Mouse (Mus musculus) MEL (cell line): ENCODE data around the gene Gnai3. TPM values are rescaled to one million over a fixed set of nuclear protein-coding genes. Genes with fewer than 3 reads are reported as not detected.

Experiments
- DNase-seq: peaks from one replicate; pipeline ENCODE4 v3.0.0; 2011; ENCODE audit warnings: low read depth, low spot score
- H3K27ac ChIP-seq: 2 replicates; pipeline ENCODE4 v1.5.1; 2012; ENCODE audit warnings: low read depth, mild to moderate bottlenecking, control low read depth, low read length, moderate library complexity; ENCODE audit not compliant: control insufficient read depth
- H3K27me3 ChIP-seq, 2 experiments: fragments of 150-350 bp in 1 of 2; sonication (generic) in 1 of 2; 2 replicates each; pipeline ENCODE4 v1.6.1; 2012; ENCODE audit warnings: low read length in 2 of 2, mild to moderate bottlenecking in 2 of 2, improper control_type of control experiment in 1 of 2, moderate library complexity in 1 of 2; ENCODE audit not compliant: insufficient read depth in 2 of 2, control insufficient read depth in 1 of 2
- H3K36me3 ChIP-seq, 2 experiments: 2 replicates each; pipeline ENCODE4 v1.6.1; 2012 to 2014; ENCODE audit warnings: low read length in 2 of 2, improper control_type of control experiment in 1 of 2, inconsistent platforms in 1 of 2, mild to moderate bottlenecking in 1 of 2; ENCODE audit not compliant: insufficient read depth in 2 of 2, control insufficient read depth in 1 of 2
- H3K4me1 ChIP-seq, 2 experiments: fragments of 150-350 bp in 1 of 2; sonication (generic) in 1 of 2; 2 replicates each; pipeline ENCODE4 v1.6.1; 2012; ENCODE audit warnings: low read length in 2 of 2, improper control_type of control experiment in 1 of 2, mild to moderate bottlenecking in 1 of 2; ENCODE audit not compliant: insufficient read depth in 2 of 2, control insufficient read depth in 1 of 2
- H3K4me3 ChIP-seq, 2 experiments: fragments of 150-350 bp in 1 of 2; sonication (generic) in 1 of 2; 2 replicates each; pipeline ENCODE4 v1.5.1; 2012; ENCODE audit warnings: low read depth in 2 of 2, low read length in 2 of 2, mild to moderate bottlenecking in 2 of 2, moderate library complexity in 2 of 2, control low read depth in 1 of 2, improper control_type of control experiment in 1 of 2; ENCODE audit not compliant: control insufficient read depth in 1 of 2, insufficient read depth in 1 of 2
- H3K79me2 ChIP-seq: 2 replicates; pipeline ENCODE4 v1.6.1; 2012; ENCODE audit warnings: mild to moderate bottlenecking, low read length, moderate library complexity; ENCODE audit not compliant: control insufficient read depth, poor library complexity, insufficient read depth
- H3K9ac ChIP-seq: 2 replicates; pipeline ENCODE4 v1.6.1; 2012; ENCODE audit warnings: low read depth, mild to moderate bottlenecking, control low read depth, low read length, moderate library complexity; ENCODE audit not compliant: control insufficient read depth, poor library complexity, severe bottlenecking
- H3K9me3 ChIP-seq: fragments of 150-350 bp; sonication (generic); replicated peaks from 2 replicates; pipeline ENCODE4 v1.6.1; 2012; ENCODE audit warnings: mild to moderate bottlenecking, low read length, improper control_type of control experiment, moderate library complexity; ENCODE audit not compliant: insufficient read depth
- CHD2 ChIP-seq: IDR thresholded peaks from 2 replicates; pipeline ENCODE4 v1.6.1; 2011; ENCODE audit warnings: low read length, improper control_type of control experiment
- CTCF ChIP-seq, 3 experiments: IDR thresholded peaks in 2 of 3; conservative IDR thresholded peaks in 1 of 3; 2 replicates each; pipeline ENCODE4 v1.5.1; 2011 to 2012; ENCODE audit warnings: low read length in 3 of 3, low read depth in 2 of 3, mild to moderate bottlenecking in 2 of 3, improper control_type of control experiment in 1 of 3, inconsistent platforms in 1 of 3, mixed read lengths in 1 of 3, moderate library complexity in 1 of 3; ENCODE audit not compliant: control insufficient read depth in 1 of 3, insufficient read depth in 1 of 3, poor library complexity in 1 of 3, severe bottlenecking in 1 of 3
- EP300 ChIP-seq, 2 experiments: IDR thresholded peaks; 2 replicates each; pipeline ENCODE4 v1.6.1; 2011; ENCODE audit warnings: improper control_type of control experiment in 2 of 2, low read length in 2 of 2, low read depth in 1 of 2, mild to moderate bottlenecking in 1 of 2
- ETS1 ChIP-seq: IDR thresholded peaks from 2 replicates; pipeline ENCODE4 v1.6.1; 2012; ENCODE audit warnings: low read depth, mild to moderate bottlenecking, inconsistent platforms, low read length, improper control_type of control experiment, moderate library complexity
- GABPA ChIP-seq: IDR thresholded peaks from 2 replicates; pipeline ENCODE4 v1.6.1; 2012; ENCODE audit warnings: low read depth, mild to moderate bottlenecking, inconsistent platforms, low read length, improper control_type of control experiment, moderate library complexity
- GATA1 ChIP-seq: IDR thresholded peaks from 2 replicates; pipeline ENCODE4 v1.6.1; 2011; ENCODE audit warnings: low read depth, low read length, improper control_type of control experiment
- HCFC1 ChIP-seq: IDR thresholded peaks from 2 replicates; pipeline ENCODE4 v1.6.1; 2012; ENCODE audit warnings: low read depth, mild to moderate bottlenecking, inconsistent platforms, low read length, improper control_type of control experiment, moderate library complexity
- JUND ChIP-seq: IDR thresholded peaks from 2 replicates; pipeline ENCODE4 v1.6.1; 2011; ENCODE audit warnings: low read depth, mild to moderate bottlenecking, improper control_type of control experiment, low read length
- MAFK ChIP-seq: IDR thresholded peaks from 2 replicates; pipeline ENCODE4 v1.6.1; 2011; ENCODE audit warnings: low read depth, mild to moderate bottlenecking, low read length, improper control_type of control experiment, borderline replicate concordance
- MEF2A ChIP-seq: IDR thresholded peaks from 2 replicates; pipeline ENCODE4 v1.6.1; 2014; ENCODE audit warnings: low read depth, mild to moderate bottlenecking, inconsistent platforms, low read length, improper control_type of control experiment; ENCODE audit not compliant: poor library complexity, insufficient replicate concordance, severe bottlenecking; ENCODE audit errors: extremely low read depth
- MYB ChIP-seq: IDR thresholded peaks from 2 replicates; pipeline ENCODE4 v1.6.1; 2011; ENCODE audit warnings: mild to moderate bottlenecking, low read depth, low read length, improper control_type of control experiment
- MYC ChIP-seq: IDR thresholded peaks from 2 replicates; pipeline ENCODE4 v1.6.1; 2011; ENCODE audit warnings: low read depth, mild to moderate bottlenecking, low read length, improper control_type of control experiment, moderate library complexity
- NELFE ChIP-seq: IDR thresholded peaks from 2 replicates; pipeline ENCODE4 v1.6.1; 2011; ENCODE audit warnings: low read depth, low read length, improper control_type of control experiment
- NRF1 ChIP-seq: IDR thresholded peaks from 2 replicates; pipeline ENCODE4 v1.6.1; 2014; ENCODE audit warnings: low read depth, mild to moderate bottlenecking, inconsistent platforms, low read length, improper control_type of control experiment, moderate library complexity; ENCODE audit not compliant: poor library complexity, insufficient read depth, severe bottlenecking
- POLR2A ChIP-seq, 2 experiments: IDR thresholded peaks; 2 replicates each; pipeline ENCODE4 v1.6.1; 2011 to 2012; ENCODE audit warnings: low read length in 2 of 2, mild to moderate bottlenecking in 2 of 2, control low read depth in 1 of 2, improper control_type of control experiment in 1 of 2, low read depth in 1 of 2, moderate library complexity in 1 of 2; ENCODE audit not compliant: control insufficient read depth in 1 of 2, insufficient read depth in 1 of 2, poor library complexity in 1 of 2
- POLR2AphosphoS5 ChIP-seq: IDR thresholded peaks from 2 replicates; pipeline ENCODE4 v1.6.1; 2012; ENCODE audit warnings: low read depth, borderline replicate concordance, mild to moderate bottlenecking, inconsistent platforms, low read length, moderate library complexity, mixed read lengths
- RCOR1 ChIP-seq: IDR thresholded peaks from 2 replicates; pipeline ENCODE4 v1.6.1; 2012; ENCODE audit warnings: low read depth, mild to moderate bottlenecking, inconsistent platforms, low read length, improper control_type of control experiment
- SMC3 ChIP-seq: IDR thresholded peaks from 2 replicates; pipeline ENCODE4 v1.6.1; 2011; ENCODE audit warnings: low read depth, low read length, improper control_type of control experiment
- TAL1 ChIP-seq: IDR thresholded peaks from 2 replicates; pipeline ENCODE4 v1.6.1; 2012; ENCODE audit warnings: mild to moderate bottlenecking, inconsistent platforms, low read length, moderate library complexity, mixed read lengths
- TBP ChIP-seq: IDR thresholded peaks from 2 replicates; pipeline ENCODE4 v1.8.0; 2011; ENCODE audit warnings: low read depth, low read length, improper control_type of control experiment
- TCF12 ChIP-seq: IDR thresholded peaks from 2 replicates; pipeline ENCODE4 v1.6.1; 2014; ENCODE audit warnings: low read depth, mild to moderate bottlenecking, inconsistent platforms, low read length, improper control_type of control experiment, moderate library complexity
- UBTF ChIP-seq: IDR thresholded peaks from 2 replicates; pipeline ENCODE4 v1.6.1; 2012; ENCODE audit warnings: low read depth, mild to moderate bottlenecking, inconsistent platforms, low read length, improper control_type of control experiment, moderate library complexity, borderline replicate concordance; ENCODE audit not compliant: insufficient read depth
- ZC3H11A ChIP-seq: IDR thresholded peaks from 2 replicates; pipeline ENCODE4 v1.6.1; 2012; ENCODE audit warnings: low read depth, mild to moderate bottlenecking, inconsistent platforms, low read length, improper control_type of control experiment
- ZKSCAN1 ChIP-seq: IDR thresholded peaks from 2 replicates; pipeline ENCODE4 v1.6.1; 2012; ENCODE audit warnings: low read depth, mild to moderate bottlenecking, inconsistent platforms, low read length, improper control_type of control experiment, moderate library complexity
- ZMIZ1 ChIP-seq: IDR thresholded peaks from 2 replicates; pipeline ENCODE4 v1.6.1; 2012; ENCODE audit warnings: low read depth, mild to moderate bottlenecking, inconsistent platforms, low read length, improper control_type of control experiment, moderate library complexity
- polyA plus RNA-seq, 2 experiments: library from polyadenylated mRNA; stranded (reverse) in 1 of 2; unstranded in 1 of 2; fragments of >175 nt in 1 of 2; fragments of >200 nt in 1 of 2; gene quantifications; 2 replicates each; pipeline versions ENCODE4 v1.2.1 to v1.2.4; 2012; ENCODE audit warnings: low replicate concordance in 2 of 2, low read depth in 1 of 2; ENCODE audit not compliant: insufficient read length in 2 of 2, insufficient read depth in 1 of 2, missing spikeins in 1 of 2
- total RNA-seq: library from RNA; depleted of rRNA; stranded (reverse); fragments of 300-350 nt; gene quantifications from 2 replicates; pipeline ENCODE4 v1.2.3, GENCODE M21; 2012

Gnai3 gene
- total and polyA plus RNA-seq, 3 experiments, result 74.2 to 96.4 (median 92.1) TPM

DNA sequence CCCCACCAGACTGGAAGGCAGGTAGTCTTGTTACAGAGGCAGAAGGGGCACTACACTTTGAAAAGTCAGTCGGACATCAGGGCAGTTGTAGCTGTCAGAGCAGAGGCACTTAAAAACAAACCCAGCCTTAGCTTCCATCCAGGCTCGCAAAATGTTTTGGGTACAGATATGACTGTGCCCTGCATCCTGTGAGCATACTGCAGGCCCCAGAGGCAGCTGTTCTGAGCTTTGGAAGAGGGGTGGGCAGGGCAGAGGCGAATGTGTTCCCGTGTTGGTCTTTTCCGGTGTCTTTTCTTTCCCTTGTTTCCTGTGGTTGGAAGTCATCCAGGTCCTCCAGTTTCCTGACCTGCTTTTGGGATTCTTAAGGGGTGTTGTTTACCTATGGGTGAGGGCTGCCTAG lies 44.0 kb upstream of the Gnai3 start:
- H3K9ac ChIP-seq, result no peak overlapping the region
- peaks cover 0 to under 1% of the 10 kb centered on the region in 2 experiments; a peak in 1 of 4 replicates for H3K27me3 ChIP-seq
- no peak for DNase-seq
- peaks cover 3% of the 10 kb centered on the region; the same call in 1 of the 2 replicates for H3K79me2 ChIP-seq
- H3K36me3 ChIP-seq, result peaks cover 0 to 3% of the 10 kb centered on the region in 2 experiments; a peak in 2 of 4 replicates
- H3K4me3 ChIP-seq, result no peak overlapping the region
- TF ChIP-seq NELFE (no peak), MAFK (no peak), TBP (no peak)
- H3K4me1 ChIP-seq, result peaks cover 3 to 11% of the 10 kb centered on the region in 2 experiments
- no peaks in the 10 kb centered on the region for H3K9me3 ChIP-seq
- no peak overlapping the region for H3K27ac ChIP-seq

DNA sequence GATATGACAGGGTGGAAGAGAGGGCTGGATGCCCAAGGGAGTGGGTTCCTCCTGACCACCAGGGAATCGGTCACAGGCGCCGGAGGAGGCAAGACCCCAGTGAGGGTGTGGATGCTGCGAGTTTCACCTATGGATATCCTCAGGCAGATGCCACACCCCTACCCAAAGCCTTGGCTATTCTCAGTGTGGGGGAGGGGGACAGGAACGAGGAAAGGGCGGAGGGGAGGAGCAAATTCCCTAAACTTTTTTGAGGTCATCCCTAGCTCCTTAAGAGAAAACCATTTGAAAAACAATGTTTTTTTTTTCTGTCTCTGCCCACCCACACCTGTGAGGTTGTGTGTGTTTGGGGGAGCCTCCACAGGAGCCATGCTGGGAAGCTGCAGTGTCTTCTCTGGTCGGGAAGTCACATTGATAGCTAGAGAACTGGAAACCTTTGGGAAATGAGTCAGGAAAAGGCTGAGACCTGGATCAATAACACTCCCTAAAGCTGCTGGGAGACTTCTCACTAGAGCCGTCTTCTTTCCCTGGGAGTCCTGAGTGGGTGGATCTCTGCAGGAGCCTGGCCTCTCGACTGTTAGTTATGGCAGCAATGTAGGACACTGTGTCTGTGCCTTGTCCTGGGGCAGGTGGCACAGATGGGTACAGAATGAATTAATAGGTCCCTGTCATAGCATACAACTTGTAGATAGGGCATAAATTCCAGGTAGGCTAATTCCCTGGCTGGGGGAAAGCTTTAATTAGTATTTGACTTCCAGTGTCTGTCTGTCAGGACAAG lies 43.0 kb upstream of the Gnai3 start:
- no peak overlapping the region for H3K4me3 ChIP-seq
- H3K9me3 ChIP-seq, result no peaks in the 10 kb centered on the region

DNA sequence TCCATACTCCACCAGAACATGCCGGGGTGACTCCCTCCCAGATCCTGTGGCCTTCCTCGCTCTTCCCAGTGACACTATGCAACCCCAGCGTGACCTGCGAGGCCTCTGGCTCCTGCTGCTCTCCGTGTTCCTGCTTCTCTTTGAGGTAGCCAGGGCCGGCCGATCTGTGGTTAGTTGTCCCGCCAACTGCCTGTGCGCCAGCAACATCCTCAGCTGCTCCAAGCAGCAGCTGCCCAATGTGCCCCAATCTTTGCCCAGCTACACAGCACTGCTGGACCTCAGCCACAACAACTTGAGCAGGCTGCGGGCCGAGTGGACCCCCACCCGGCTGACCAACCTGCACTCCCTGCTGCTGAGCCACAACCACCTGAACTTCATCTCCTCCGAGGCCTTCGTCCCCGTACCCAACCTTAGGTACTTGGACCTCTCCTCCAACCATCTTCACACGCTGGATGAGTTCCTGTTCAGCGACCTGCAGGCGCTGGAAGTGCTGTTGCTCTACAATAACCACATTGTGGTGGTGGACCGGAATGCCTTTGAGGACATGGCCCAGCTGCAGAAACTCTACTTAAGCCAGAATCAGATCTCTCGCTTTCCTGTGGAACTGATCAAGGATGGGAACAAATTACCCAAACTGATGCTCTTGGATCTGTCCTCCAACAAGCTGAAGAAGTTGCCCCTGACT lies 41.3 kb upstream of the Gnai3 start:
- no peak overlapping the region; the same call in 1 of the 2 replicates for H3K9ac ChIP-seq
- H3K4me3 ChIP-seq, result peak overlapping the region in 1 of 2 experiments; percentile 80; a peak in 2 of 4 replicates
- H3K9me3 ChIP-seq, result no peaks in the 10 kb centered on the region
- H3K27me3 ChIP-seq, result peaks cover 2 to 6% of the 10 kb centered on the region in 2 experiments; a peak in 1 of 4 replicates
- H3K36me3 ChIP-seq, result peaks cover 0 to 3% of the 10 kb centered on the region in 2 experiments; a peak in 2 of 4 replicates
- DNase-seq, result no peak
- peaks cover 3 to 11% of the 10 kb centered on the region in 2 experiments for H3K4me1 ChIP-seq
- H3K79me2 ChIP-seq, result peaks cover 3% of the 10 kb centered on the region; the same call in 1 of the 2 replicates
- no peak overlapping the region for H3K27ac ChIP-seq
- no peak for TF ChIP-seq CHD2
- no peak for TF ChIP-seq EP300 (IDR thresholded peaks at IDR 0.05; ENCODE audit: low read depth in 1 of 2, low read length in 2 of 2)
- TF ChIP-seq MAFK, result no peak
- TF ChIP-seq HCFC1, result no peak
- no peak for TF ChIP-seq NRF1
- no peak for TF ChIP-seq ZMIZ1
- TF ChIP-seq NELFE, result no peak
- TF ChIP-seq POLR2AphosphoS5, result no peak
- no peak for TF ChIP-seq ZKSCAN1
- TF ChIP-seq GABPA, result no peak
- no peak for TF ChIP-seq POLR2A (IDR thresholded peaks at IDR 0.05; ENCODE audit: control insufficient read depth in 1 of 2, insufficient read depth in 1 of 2, low read depth in 1 of 2, low read length in 2 of 2, poor library complexity in 1 of 2)
- TF ChIP-seq ETS1, result no peak
- no peak for TF ChIP-seq MYB

More for the DNA sequence above, 43.0 kb upstream of the Gnai3 start:
- H3K9ac ChIP-seq, result no peak overlapping the region
- peaks cover 2 to 4% of the 10 kb centered on the region in 2 experiments; a peak in 1 of 4 replicates for H3K27me3 ChIP-seq
- no peak for DNase-seq
- no peak for TF ChIP-seq RCOR1
- TF ChIP-seq ZC3H11A, result no peak
- TF ChIP-seq TBP, result no peak
- no peak for TF ChIP-seq JUND
- TF ChIP-seq UBTF, result no peak
- TF ChIP-seq MYC, result no peak
- no peak for TF ChIP-seq ETS1
- TF ChIP-seq CTCF (IDR thresholded peaks at IDR 0.05 in 2 of 3, conservative IDR thresholded peaks at IDR 0.05 in 1 of 3; ENCODE audit: control insufficient read depth in 1 of 3, insufficient read depth in 1 of 3, low read depth in 2 of 3, low read length in 3 of 3, poor library complexity in 1 of 3, severe bottlenecking in 1 of 3), result no peak
- TF ChIP-seq GATA1, result no peak
- no peak for TF ChIP-seq TAL1
- no peak for TF ChIP-seq TCF12
- TF ChIP-seq ZMIZ1, result no peak
- no peak for TF ChIP-seq POLR2A (IDR thresholded peaks at IDR 0.05; ENCODE audit: control insufficient read depth in 1 of 2, insufficient read depth in 1 of 2, low read depth in 1 of 2, low read length in 2 of 2, poor library complexity in 1 of 2)
- TF ChIP-seq NRF1, result no peak
- TF ChIP-seq CHD2, result no peak
- no peak for TF ChIP-seq MEF2A
- TF ChIP-seq HCFC1, result no peak
- TF ChIP-seq SMC3, result no peak
- peaks cover 3 to 11% of the 10 kb centered on the region in 2 experiments for H3K4me1 ChIP-seq
- H3K36me3 ChIP-seq, result peaks cover 0 to 3% of the 10 kb centered on the region in 2 experiments; a peak in 2 of 4 replicates
- H3K27ac ChIP-seq, result no peak overlapping the region
- peaks cover 3% of the 10 kb centered on the region; the same call in 1 of the 2 replicates for H3K79me2 ChIP-seq
